ENCODE assay signal across 10 mouse cellular contexts in genomic region chr2:126552357-126553290, GRCm38 (mm10). TPM values are rescaled to one million over a fixed set of nuclear protein-coding genes. Genes with fewer than 3 reads are reported as not detected.
A peak's percentile ranks its signal among the peaks of the same experiment; 100 is the strongest.
DNase-seq lines count a peak whose midpoint lies in the region; ATAC-seq and TF ChIP-seq lines count a peak whose summit lies in the region.
"Had no signal": no experiment of that assay in that cellular context is flagged by ENCODE, and none has a peak within 500 bp of the region (broad histone marks: within the 10 kb centered on the region; RNA-seq: fewer than 3 reads in every experiment).

Gene Slc27a2 (plus strand): TSS chr2:126552407.

- TF ChIP-seq CTCF in kidney, postnatal 0 days (IDR thresholded peaks at IDR 0.05; ENCODE audit: low read depth) = no peak
- no peak for TF ChIP-seq CTCF in liver, embryonic 14.5 days (IDR thresholded peaks at IDR 0.05; ENCODE audit: low read depth)

- H3K36me3 ChIP-seq in heart, embryonic 11.5 days (ENCODE audit: control insufficient read depth, insufficient read depth, low read length) = no peaks in the 10 kb centered on the region
- H3K36me3 ChIP-seq in heart, embryonic 13.5 days = no peaks in the 10 kb centered on the region
- no peaks in the 10 kb centered on the region for H3K36me3 ChIP-seq in kidney, postnatal 0 days (ENCODE audit: insufficient read depth, low read length)
- H3K36me3 ChIP-seq in liver, embryonic 14.5 days (replicated peaks; ENCODE audit: control insufficient read depth, insufficient read depth, low read depth) = no peaks in the 10 kb centered on the region
- no peaks in the 10 kb centered on the region for H3K36me3 ChIP-seq in neural tube, embryonic 11.5 days (ENCODE audit: control insufficient read depth, insufficient read depth, low read length)

- no peak for DNase-seq in heart, adult 9 months (ENCODE audit: low spot score in 2 of 2)
- peak; percentile 28 for DNase-seq in kidney, postnatal 0 days (ENCODE audit: low spot score)
- peak in 1 of 3 experiments; percentile 5 for DNase-seq in liver, embryonic 14.5 days (ENCODE audit: low read depth in 3 of 3, low spot score in 3 of 3)
- peak; percentile 67 for DNase-seq in neural tube, embryonic 11.5 days (ENCODE audit: low spot score)
- peak; percentile 49 to 65 for DNase-seq in thymus, postnatal 36 days

- peak within 1 kb of the TSS; percentile 96 for H3K4me2 ChIP-seq in heart, embryonic 11.5 days
- peak within 1 kb of the TSS; percentile 98 for H3K4me2 ChIP-seq in heart, embryonic 13.5 days
- peak within 1 kb of the TSS; percentile 94 for H3K4me2 ChIP-seq in kidney, postnatal 0 days (ENCODE audit: low read length)
- peak within 1 kb of the TSS; percentile 30 for H3K4me2 ChIP-seq in liver, embryonic 14.5 days (ENCODE audit: low read depth)
- peak within 1 kb of the TSS; percentile 97 for H3K4me2 ChIP-seq in neural tube, embryonic 11.5 days (ENCODE audit: low read depth)

- H3K4me1 ChIP-seq in heart, embryonic 11.5 days (ENCODE audit: control insufficient read depth, insufficient read depth, low read length) = peaks cover 5% of the 10 kb centered on the region; the same call in 1 of the 2 replicates
- 0 out of 2 replicates have a peak, but pooled peaks cover 2% of the 10 kb centered on the region for H3K4me1 ChIP-seq in brown adipose tissue, adult 24 weeks (ENCODE audit: control insufficient read depth, insufficient read depth, insufficient read length, low read length)
- peaks cover 13% of the 10 kb centered on the region for H3K4me1 ChIP-seq in heart, embryonic 13.5 days
- H3K4me1 ChIP-seq in kidney, postnatal 0 days (replicated peaks; ENCODE audit: insufficient read depth, low read length) = 0 out of 2 replicates have a peak, but pooled peaks cover 4% of the 10 kb centered on the region
- H3K4me1 ChIP-seq in liver, embryonic 14.5 days (replicated peaks; ENCODE audit: control insufficient read depth in 2 of 2, insufficient read depth in 2 of 2, low read length in 1 of 2) = peaks cover 0 to 7% of the 10 kb centered on the region in 2 experiments; a peak in 1 of 4 replicates
- H3K4me1 ChIP-seq in neural tube, embryonic 11.5 days (ENCODE audit: control insufficient read depth, insufficient read depth, low read length) = peaks cover 4% of the 10 kb centered on the region; the same call in 1 of the 2 replicates

- peak within 1 kb of the TSS; percentile 44 for H3K9ac ChIP-seq in heart, embryonic 11.5 days (ENCODE audit: low read depth, low read length)
- H3K9ac ChIP-seq in heart, embryonic 13.5 days = peak within 1 kb of the TSS; percentile 78
- peak within 1 kb of the TSS; percentile 61 for H3K9ac ChIP-seq in kidney, postnatal 0 days (ENCODE audit: low read depth, low read length)
- peak within 1 kb of the TSS; percentile 38 for H3K9ac ChIP-seq in liver, embryonic 14.5 days (replicated peaks)
- H3K9ac ChIP-seq in neural tube, embryonic 11.5 days (ENCODE audit: low read length) = peak within 1 kb of the TSS; percentile 52

- no peak within 1 kb of the TSS for H3K27ac ChIP-seq in heart, embryonic 11.5 days (ENCODE audit: low read depth, low read length)
- H3K27ac ChIP-seq in brown adipose tissue, adult 24 weeks (replicated peaks; ENCODE audit: low read depth, low read length) = peak within 1 kb of the TSS; percentile 66; the same call in 1 of the 2 replicates
- H3K27ac ChIP-seq in heart, embryonic 13.5 days (replicated peaks) = no peak within 1 kb of the TSS
- H3K27ac ChIP-seq in kidney, postnatal 0 days = peak within 1 kb of the TSS; percentile 42; the same call in 1 of the 2 replicates
- no peak within 1 kb of the TSS for H3K27ac ChIP-seq in liver, embryonic 14.5 days
- H3K27ac ChIP-seq in neural tube, embryonic 11.5 days (ENCODE audit: low read depth, low read length) = no peak within 1 kb of the TSS

- 0 out of 2 replicates have a peak, but pooled peaks have one; percentile 35 for ATAC-seq in heart, embryonic 11.5 days (replicated peaks; ENCODE audit: insufficient number of reproducible peaks, low FRiP score, low TSS enrichment)
- 0 out of 2 replicates have a peak, but pooled peaks have one; percentile 46 for ATAC-seq in heart, embryonic 13.5 days (ENCODE audit: extremely low read depth, insufficient number of reproducible peaks, low FRiP score, low TSS enrichment)
- ATAC-seq in kidney, postnatal 0 days (replicated peaks; ENCODE audit: low FRiP score, low read depth) = peak; percentile 86
- ATAC-seq in liver, embryonic 14.5 days (ENCODE audit: insufficient read depth) = peak; percentile 60
- ATAC-seq in neural tube, embryonic 11.5 days (ENCODE audit: insufficient read depth, low FRiP score, low TSS enrichment) = peak; percentile 72
- ATAC-seq: Patski had no signal

- H3K27me3 ChIP-seq in heart, embryonic 11.5 days (ENCODE audit: control insufficient read depth, insufficient read depth, low read length) = peaks cover 48% of the 10 kb centered on the region
- H3K27me3 ChIP-seq in heart, embryonic 13.5 days (replicated peaks) = peaks cover 71% of the 10 kb centered on the region
- H3K27me3 ChIP-seq in kidney, postnatal 0 days (ENCODE audit: insufficient read depth, low read length) = peaks cover 24% of the 10 kb centered on the region
- peaks cover 23% of the 10 kb centered on the region for H3K27me3 ChIP-seq in liver, embryonic 14.5 days (ENCODE audit: control insufficient read depth, insufficient read depth, low read length)
- peaks cover 29% of the 10 kb centered on the region for H3K27me3 ChIP-seq in neural tube, embryonic 11.5 days (ENCODE audit: control insufficient read depth, insufficient read depth, low read length)

- TF ChIP-seq EP300 in liver, embryonic 14.5 days (IDR thresholded peaks at IDR 0.05; ENCODE audit: low read depth) = no peak

- WGBS in heart, embryonic 11.5 days (ENCODE audit: insufficient replicate concordance) = 4% methylated on average over 53 of the region's 61 CpGs
- 3% methylated on average over 60 of the region's 61 CpGs for WGBS in heart, embryonic 13.5 days
- 1% methylated on average over 59 of the region's 61 CpGs for WGBS in kidney, postnatal 0 days
- WGBS in liver, embryonic 14.5 days (ENCODE audit: insufficient replicate concordance) = 1% methylated on average over 61 of the region's 61 CpGs
- WGBS in neural tube, embryonic 11.5 days = 1% methylated on average over 52 of the region's 61 CpGs

- no peaks in the 10 kb centered on the region for H3K9me3 ChIP-seq in heart, embryonic 11.5 days (replicated peaks; ENCODE audit: control insufficient read depth, low read length)
- no peaks in the 10 kb centered on the region for H3K9me3 ChIP-seq in heart, embryonic 13.5 days
- H3K9me3 ChIP-seq in kidney, postnatal 0 days (replicated peaks; ENCODE audit: low read length) = no peaks in the 10 kb centered on the region
- H3K9me3 ChIP-seq in liver, embryonic 14.5 days (ENCODE audit: control insufficient read depth, low read length) = no peaks in the 10 kb centered on the region
- no peaks in the 10 kb centered on the region for H3K9me3 ChIP-seq in neural tube, embryonic 11.5 days (ENCODE audit: control insufficient read depth, low read length)

- H3K4me3 ChIP-seq in heart, embryonic 11.5 days (ENCODE audit: low read depth, low read length) = peak within 1 kb of the TSS; percentile 54
- peak within 1 kb of the TSS; percentile 65 for H3K4me3 ChIP-seq in brown adipose tissue, adult 24 weeks (ENCODE audit: insufficient read depth, low read depth, low read length)
- peak within 1 kb of the TSS; percentile 64 for H3K4me3 ChIP-seq in heart, embryonic 13.5 days
- peak within 1 kb of the TSS; percentile 60 for H3K4me3 ChIP-seq in kidney, postnatal 0 days (replicated peaks; ENCODE audit: low read depth, low read length)
- peak within 1 kb of the TSS; percentile 51 to 52 for H3K4me3 ChIP-seq in liver, embryonic 14.5 days (ENCODE audit: insufficient read depth in 1 of 2, low read depth in 2 of 2, low read length in 2 of 2)
- peak within 1 kb of the TSS; percentile 53 for H3K4me3 ChIP-seq in neural tube, embryonic 11.5 days (ENCODE audit: low read depth, low read length)
- H3K4me3 ChIP-seq: myocyte had no signal

RNA-seq across cellular contexts. Expression of gene Slc27a2, which starts in this region (rescaled TPM):
- 0.42 and 1.4 TPM in 2 replicates for polyA plus RNA-seq in heart, embryonic 11.5 days (2014; fragmentation: Nextera tagmentation; extraction: Ambion mirVana)
- 53.3 and 74.1 TPM in 2 replicates for polyA plus RNA-seq in brown adipose tissue, adult 24 weeks (2012; ENCODE audit: insufficient read depth, insufficient read length, missing spikeins)
- polyA plus RNA-seq in heart, embryonic 13.5 days (2015; fragmentation: Nextera tagmentation; extraction: Ambion mirVana) = 0.79 and 2.5 TPM in 2 replicates
- 214 and 258 TPM in 2 replicates for polyA plus RNA-seq in kidney, postnatal 0 days (2015; fragmentation: Nextera tagmentation; extraction: Ambion mirVana)
- 27.6 and 40.4 TPM in 2 replicates for polyA plus RNA-seq in liver, embryonic 14.5 days (2012; rRNA removed)
- polyA plus RNA-seq in liver, embryonic 14.5 days (2014; fragmentation: Nextera tagmentation; extraction: Ambion mirVana) = 65.5 and 73.5 TPM in 2 replicates
- polyA plus RNA-seq in neural tube, embryonic 11.5 days (2014; fragmentation: Nextera tagmentation; extraction: Ambion mirVana) = 0.51 and 0.69 TPM in 2 replicates
- polyA plus RNA-seq: myocyte, Patski had no signal

Comparison
In these comparisons a context has a peak if more than half of its experiments do, and no peak if none do; other contexts are left out.
1. Peak in DNase-seq, ATAC-seq, H3K4me3 ChIP-seq, H3K9ac ChIP-seq and H3K4me2 ChIP-seq in neural tube, embryonic 11.5 days; RNA of the gene not detected or under 1 TPM.
2. ATAC-seq: peak in every context shown above with its lines; median percentile 86 in kidney, postnatal 0 days; 72 in neural tube, embryonic 11.5 days; 60 in liver, embryonic 14.5 days; 46 in heart, embryonic 13.5 days; 35 in heart, embryonic 11.5 days.
3. H3K27ac ChIP-seq: peak in brown adipose tissue, adult 24 weeks (single experiment) and kidney, postnatal 0 days (single experiment); none in heart, embryonic 11.5 days (single experiment), heart, embryonic 13.5 days (single experiment), liver, embryonic 14.5 days (single experiment) and neural tube, embryonic 11.5 days (single experiment).
4. H3K4me2 ChIP-seq: peak in every context shown above with its lines; median percentile 98 in heart, embryonic 13.5 days; 97 in neural tube, embryonic 11.5 days; 96 in heart, embryonic 11.5 days; 94 in kidney, postnatal 0 days; 30 in liver, embryonic 14.5 days.
5. DNase-seq: peak in kidney, postnatal 0 days (single experiment) and thymus, postnatal 36 days (2 of 2); none in heart, adult 9 months (0 of 2).
6. Peak in every context shown above with its lines, with median percentiles within 50 percentile points of each other: H3K4me3 ChIP-seq and H3K9ac ChIP-seq.